Mouse (Mus musculus) adrenal gland, adult 8-10 months (tissue): ENCODE measurements at regions not wholly inside any gene's neighbourhood (a gene's known extent, or its start where the extent isn't known, plus 50 kb on each side); places are given as distances from the start of the nearest gene placed in this dataset.

Experiments used
- DNase-seq: peaks from one replicate; pipeline ENCODE4 v3.0.0; 2022

DNA sequence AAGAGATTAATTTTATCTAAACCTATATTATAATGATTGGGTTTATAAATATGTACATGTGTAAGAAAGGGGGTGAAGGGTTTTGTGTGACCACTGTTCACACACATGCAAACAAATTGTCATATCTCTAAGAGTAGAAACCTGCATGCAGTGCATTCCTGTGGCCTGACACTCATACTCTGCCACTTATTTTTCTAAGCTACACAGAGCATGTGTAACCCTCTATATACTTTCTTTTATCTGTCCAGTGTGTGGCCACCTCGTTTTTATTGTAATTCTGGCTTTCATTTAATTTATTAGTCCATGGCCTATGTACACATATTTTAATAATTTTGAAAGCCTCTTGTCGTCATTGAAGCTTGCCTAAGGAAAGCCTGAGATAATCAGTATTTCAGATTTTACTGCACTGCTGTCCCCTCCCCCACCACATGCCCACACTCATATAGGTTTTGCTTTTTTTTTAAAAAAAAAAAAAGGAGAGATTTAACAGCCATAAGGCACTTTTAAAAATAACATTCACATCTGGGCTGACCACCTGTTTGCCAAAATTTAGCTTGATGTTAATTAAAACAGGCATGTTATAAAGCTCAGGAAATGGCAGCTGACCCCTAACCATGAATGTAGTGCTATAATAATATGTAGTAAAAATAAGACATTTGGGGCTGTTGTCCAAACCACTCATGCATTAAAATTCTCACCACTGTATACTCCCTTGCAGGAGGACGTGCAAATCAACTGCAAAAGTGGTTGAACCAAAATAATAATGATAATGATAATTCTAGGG lies 410.7 kb upstream of the Clint1 start:
- no peak for DNase-seq

DNA sequence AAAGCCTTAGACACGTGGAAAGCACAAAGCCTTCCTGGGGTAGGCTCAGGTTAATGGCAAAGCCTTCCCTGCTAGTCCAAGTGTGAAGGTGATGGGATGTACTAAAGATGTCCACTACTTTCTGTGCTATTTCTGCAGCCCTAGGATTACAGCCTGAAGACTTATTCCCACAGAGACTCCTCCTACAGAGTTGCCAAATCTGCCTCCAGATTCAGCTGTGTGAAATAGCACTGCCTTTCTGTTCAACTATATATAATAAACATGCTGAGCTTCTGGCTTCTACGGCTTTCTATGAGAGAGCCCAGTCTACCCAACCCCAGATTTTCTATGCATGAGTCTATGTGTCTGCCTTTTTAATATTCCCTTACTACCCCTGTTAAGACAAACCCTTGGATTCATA lies 405.3 kb upstream of the Clint1 start:
- DNase-seq: no peak

GRCm38 (mm10) chr11:45454234-45454633 lies 397.6 kb upstream of the Clint1 start:
- no peak for DNase-seq

DNA sequence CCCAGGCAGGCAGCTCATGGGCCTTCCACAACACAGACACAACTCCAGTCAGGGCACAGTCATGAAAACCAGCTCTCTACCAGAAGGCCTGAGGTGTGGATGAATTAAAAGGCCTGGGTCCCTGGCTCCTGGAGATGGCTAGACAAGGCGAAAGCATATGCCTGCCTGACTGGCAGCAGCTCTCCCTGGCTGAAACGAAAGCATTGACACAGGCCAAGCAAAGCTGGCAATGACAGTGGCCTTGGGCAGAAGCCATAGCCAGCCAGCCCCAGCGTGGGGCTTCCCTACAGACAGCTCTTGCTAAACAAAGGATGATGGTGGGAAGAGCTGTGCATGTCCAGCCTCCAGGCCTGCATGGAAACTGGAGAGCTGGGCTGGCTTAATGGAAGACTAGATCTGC lies 396.9 kb upstream of the Clint1 start:
- peak; percentile 8 for DNase-seq

DNA sequence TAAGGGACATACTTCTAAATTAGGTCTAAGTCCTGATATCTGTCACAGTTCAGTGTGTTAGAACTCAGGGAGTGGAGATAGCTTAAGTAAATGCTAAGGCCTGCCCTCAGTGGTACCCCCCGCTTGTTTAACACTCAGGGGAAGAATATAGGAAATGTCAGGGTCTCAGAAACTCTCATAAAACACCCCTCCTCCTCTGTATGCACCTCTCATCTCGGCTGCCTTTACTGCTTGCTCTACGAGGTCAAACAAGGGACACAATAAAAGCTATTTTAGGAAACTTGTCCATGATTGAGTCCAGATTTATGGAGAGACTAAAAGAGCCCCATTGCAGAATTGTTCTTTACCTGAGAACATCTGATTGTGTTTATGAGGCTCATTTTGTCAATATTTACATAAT lies 395.1 kb upstream of the Clint1 start:
- DNase-seq: no peak

GRCm38 (mm10) chr11:45457597-45457996 lies 394.3 kb upstream of the Clint1 start:
- DNase-seq: no peak

DNA sequence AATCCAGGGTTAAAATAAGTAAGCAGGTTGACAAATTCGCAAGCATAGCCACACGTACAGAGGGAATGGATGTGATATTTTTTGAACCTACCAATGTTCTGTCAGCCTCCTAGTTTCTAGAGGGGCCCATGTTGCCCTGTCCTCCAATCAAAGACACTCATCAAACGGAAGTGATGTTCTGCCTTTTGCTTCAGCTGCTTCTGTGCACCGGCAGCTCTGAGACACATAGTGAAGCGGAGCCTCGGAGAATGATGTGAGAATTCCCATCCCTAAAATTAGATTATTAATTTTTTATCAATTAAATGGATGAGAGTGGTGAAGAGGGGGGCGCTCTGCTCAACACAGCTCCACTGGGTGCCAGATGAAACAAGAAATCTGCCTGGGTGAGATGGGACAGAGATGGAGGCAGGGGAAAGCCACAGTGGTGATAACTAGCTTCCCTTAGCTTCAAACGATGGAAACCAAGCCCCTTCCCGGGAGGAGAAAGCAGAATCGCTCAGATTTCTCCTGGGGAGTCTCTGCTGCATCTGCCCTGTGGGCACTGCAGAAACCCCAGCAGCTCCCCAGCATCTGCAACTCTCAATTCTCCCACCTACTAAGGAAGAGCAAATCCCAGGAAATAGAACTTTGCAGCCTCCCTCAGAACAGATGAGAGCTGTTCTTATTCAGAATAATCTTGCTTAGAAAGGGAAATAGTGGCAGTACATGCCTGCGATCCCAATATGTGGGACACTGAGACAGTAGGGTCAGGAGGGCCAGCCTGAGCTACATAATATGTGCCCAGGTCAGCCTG lies 391.7 kb upstream of the Clint1 start:
- DNase-seq: no peak

GRCm38 (mm10) chr11:45464501-45464900 lies 387.4 kb upstream of the Clint1 start:
- DNase-seq: no peak

DNA sequence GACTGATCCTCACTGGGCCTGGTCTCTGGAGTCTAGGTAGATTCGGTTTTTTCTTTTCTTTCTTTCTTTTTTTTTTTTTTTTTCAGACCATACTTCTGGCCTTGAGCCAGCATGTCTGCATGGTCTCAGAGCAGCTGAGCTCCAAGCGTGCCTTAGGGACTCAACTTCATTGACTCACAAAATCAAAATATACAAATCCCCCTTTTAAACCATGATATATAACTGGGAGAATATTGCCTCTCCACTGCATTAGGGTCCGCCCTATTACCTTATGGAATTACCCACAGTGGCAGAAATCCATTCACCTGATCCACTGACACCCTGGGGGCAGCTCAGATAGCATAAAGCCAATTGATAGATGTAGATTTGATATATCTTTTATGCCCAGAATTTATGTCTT lies 385.5 kb upstream of the Clint1 start:
- DNase-seq: no peak

DNA sequence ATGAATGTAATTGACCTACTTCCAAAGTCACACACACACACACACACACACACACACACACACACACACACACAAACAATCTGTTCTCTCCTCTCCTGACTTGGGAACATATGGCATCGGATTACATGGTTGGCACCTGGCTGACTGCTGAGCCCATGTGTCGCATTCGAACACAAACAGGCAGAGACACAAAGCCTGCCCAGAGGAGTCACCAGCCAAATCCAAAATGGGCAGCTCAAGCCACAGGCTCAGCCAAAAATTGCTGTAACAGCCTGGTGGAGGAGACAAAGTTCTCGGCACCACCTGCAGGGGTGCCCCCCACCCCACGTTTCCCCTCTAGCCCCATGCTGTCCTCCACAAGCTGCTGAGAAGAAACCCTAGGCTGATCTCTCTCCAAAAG lies 379.7 kb upstream of the Clint1 start:
- no peak for DNase-seq

DNA sequence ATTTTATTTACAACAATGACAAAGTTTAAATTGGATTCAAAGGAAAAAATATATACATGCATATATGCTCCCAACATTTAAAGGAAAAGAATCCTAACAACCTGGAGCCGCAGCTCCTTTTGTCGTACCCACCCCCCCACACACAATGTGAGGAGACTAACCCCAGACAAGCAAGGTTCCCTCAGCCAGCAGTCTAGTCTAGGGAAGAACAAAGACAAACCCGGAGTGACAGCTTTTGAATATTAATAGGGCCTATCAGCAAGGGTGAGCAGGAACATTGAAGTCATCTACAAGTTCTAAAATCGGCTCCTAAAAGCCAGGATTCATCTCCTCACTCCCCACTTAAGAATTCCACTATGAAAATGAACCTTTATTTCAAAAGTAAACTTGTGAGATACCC lies 374.9 kb upstream of the Clint1 start:
- DNase-seq: no peak

DNA sequence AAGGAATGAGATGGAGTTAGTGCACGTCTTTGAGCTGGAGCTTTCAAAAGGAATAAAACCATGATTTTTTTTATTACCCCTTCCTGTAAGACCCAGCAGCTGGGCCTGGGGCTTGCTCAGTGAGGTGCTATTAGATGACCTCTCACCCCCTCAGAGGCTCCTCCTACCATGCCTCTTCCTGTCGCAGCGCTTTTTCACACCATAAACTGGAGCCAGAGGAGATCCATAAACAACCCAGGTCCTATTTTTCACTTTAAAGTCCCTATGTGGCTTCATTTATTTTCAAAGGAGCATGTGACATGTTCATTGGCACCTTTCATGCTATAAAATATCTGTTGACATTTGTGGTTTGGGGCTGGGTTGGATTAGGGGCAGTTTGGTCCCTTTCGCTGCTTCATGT lies 365.9 kb upstream of the Clint1 start:
- no peak for DNase-seq

GRCm38 (mm10) chr11:45491021-45491967 lies 360.6 kb upstream of the Clint1 start:
- DNase-seq: no peak

- no peak for DNase-seq
Observed at GRCm38 (mm10) chr11:45495246-45495645, 356.6 kb upstream of the Clint1 start.

DNA sequence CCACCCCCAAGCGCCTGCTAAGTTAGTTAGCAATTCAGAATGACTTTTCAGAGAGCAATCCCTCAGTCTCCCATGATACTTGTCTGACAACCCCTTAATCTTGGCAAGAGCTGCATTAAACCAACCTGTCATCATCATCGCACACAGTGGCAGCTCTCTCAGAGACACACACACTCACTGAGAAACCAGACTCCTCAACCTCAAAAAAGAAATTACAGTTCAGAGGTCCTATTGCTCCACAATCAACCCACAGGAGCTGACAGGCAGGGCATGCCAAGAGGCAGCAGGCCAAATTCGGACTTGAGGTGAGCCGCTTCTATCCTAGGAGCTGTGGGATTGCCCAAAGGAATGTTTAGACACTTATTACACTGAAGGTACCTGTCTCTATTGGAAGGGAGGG lies 343.3 kb upstream of the Clint1 start:
- peak; percentile 0 for DNase-seq

DNA sequence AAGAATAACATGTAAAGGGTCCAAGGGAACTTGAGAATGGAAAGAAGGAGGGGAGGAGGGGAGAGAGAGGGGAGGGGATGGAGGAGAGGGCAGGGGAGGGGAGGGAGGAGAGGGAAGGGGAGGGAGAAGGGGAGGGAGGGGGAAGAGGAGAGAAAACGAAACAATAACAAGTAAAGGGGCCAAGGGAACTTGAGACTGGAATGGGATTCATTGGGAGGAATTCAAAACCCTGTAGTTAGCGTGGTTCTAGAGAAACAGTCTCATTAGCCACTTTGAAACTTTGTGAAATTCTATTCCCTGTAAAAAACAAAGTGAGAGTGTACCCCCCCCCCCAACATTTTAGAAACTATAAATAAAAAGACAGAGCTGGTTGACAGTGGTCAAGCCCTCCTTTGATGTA lies 342.6 kb upstream of the Clint1 start:
- DNase-seq: no peak

- DNase-seq: no peak
Observed at GRCm38 (mm10) chr11:45514415-45515271, 337.2 kb upstream of the Clint1 start.

DNA sequence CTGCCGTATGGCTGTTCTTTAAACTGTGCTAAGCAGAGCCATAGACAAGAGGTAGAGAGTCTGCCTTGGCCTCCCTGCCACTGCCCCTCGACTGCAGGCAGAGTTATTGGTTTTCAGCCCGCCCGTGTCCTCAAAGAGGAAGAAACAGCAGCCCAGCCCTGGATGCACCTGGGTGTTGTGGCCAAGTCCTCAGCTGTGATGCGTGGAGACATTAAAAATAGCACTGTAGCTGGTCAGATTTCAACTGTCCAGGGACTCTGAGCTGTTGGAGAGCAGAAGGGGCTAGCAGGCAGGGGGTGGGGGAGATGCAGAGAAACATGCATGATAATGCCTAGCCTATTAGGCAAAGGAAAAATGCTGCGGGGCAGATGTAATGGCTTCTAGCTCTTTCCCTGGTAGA lies 327.1 kb upstream of the Clint1 start:
- no peak for DNase-seq

GRCm38 (mm10) chr11:45531044-45531626 lies 320.7 kb upstream of the Clint1 start:
- DNase-seq: no peak

- DNase-seq: no peak
Observed at GRCm38 (mm10) chr11:45533402-45534056, 318.3 kb upstream of the Clint1 start.

GRCm38 (mm10) chr11:45535501-45536025 lies 316.3 kb upstream of the Clint1 start:
- no peak for DNase-seq
